Mouse (Mus musculus): ENCODE results near the gene Ggta1. TPM values are rescaled to one million over a fixed set of nuclear protein-coding genes. Genes with fewer than 3 reads are reported as not detected.

Ggta1 gene
- total and polyA plus RNA-seq, 3 experiments = 40.5 to 55.8 (median 46.9) TPM

- H3K4me3 ChIP-seq (replicated peaks in 1 of 3; ENCODE audit: low read depth in 2 of 3, low read length in 2 of 3, poor library complexity in 1 of 3) = no peak overlapping the region
- H3K9ac ChIP-seq (ENCODE audit: insufficient read depth, low read depth) = no peak overlapping the region
- dilution Hi-C loops (cut with MboI; ENCODE audit: extremely low pct_ligation_motif_present, extremely low pct_unique_long_range_greater_than_20kb, low sequenced_read_pairs) = no loop called here
- H3K27ac ChIP-seq (ENCODE audit: insufficient read depth, low read depth) = no peak overlapping the region
- H3K27me3 ChIP-seq (replicated peaks) = no peaks in the 10 kb centered on the region
- no peaks in the 10 kb centered on the region for H3K9me3 ChIP-seq (replicated peaks; ENCODE audit: low read length)
- in situ Hi-C loops (cut with MboI; ENCODE audit: low pct_ligation_motif_present, low pct_unique_long_range_greater_than_20kb, low sequenced_read_pairs) = no loop called here
- H3K36me3 ChIP-seq (replicated peaks in 1 of 2; ENCODE audit: control insufficient read depth in 1 of 2, insufficient read depth in 1 of 2, low read length in 1 of 2) = peaks cover 76 to 89% of the 10 kb centered on the region in 2 experiments
- TF ChIP-seq JUN (IDR thresholded peaks at IDR 0.05; ENCODE audit: insufficient read depth, low read depth, low read length) = no peak
- TF ChIP-seq SIN3A (IDR thresholded peaks at IDR 0.05; ENCODE audit: low read length) = no peak
- no peak for TF ChIP-seq CHD2 (IDR thresholded peaks at IDR 0.05; ENCODE audit: low read length)
- no peak for TF ChIP-seq HCFC1 (IDR thresholded peaks at IDR 0.05; ENCODE audit: low read depth, low read length)
- no peak for TF ChIP-seq CTCF (conservative IDR thresholded peaks at IDR 0.05 in 1 of 2, IDR thresholded peaks at IDR 0.05 in 1 of 2; ENCODE audit: low read depth in 2 of 2, low read length in 2 of 2)
- TF ChIP-seq MEF2A (IDR thresholded peaks at IDR 0.05; ENCODE audit: borderline replicate concordance, low read depth, low read length) = no peak
- TF ChIP-seq USF2 (conservative IDR thresholded peaks at IDR 0.05; ENCODE audit: low read depth, low read length) = no peak
- no peak for TF ChIP-seq RCOR1 (conservative IDR thresholded peaks at IDR 0.05; ENCODE audit: low read depth, low read length)
- no peak for TF ChIP-seq USF1 (IDR thresholded peaks at IDR 0.05; ENCODE audit: low read depth, low read length)
- no peak for TF ChIP-seq MAFK (IDR thresholded peaks at IDR 0.05; ENCODE audit: insufficient replicate concordance, low read length)
- no peak for TF ChIP-seq POLR2A (IDR thresholded peaks at IDR 0.05; ENCODE audit: low read depth, low read length)
- no peak for TF ChIP-seq NELFE (IDR thresholded peaks at IDR 0.05; ENCODE audit: low read depth, low read length)
- TF ChIP-seq ZC3H11A (IDR thresholded peaks at IDR 0.05; ENCODE audit: low read depth, low read length) = no peak
- TF ChIP-seq MAX (IDR thresholded peaks at IDR 0.05; ENCODE audit: low read length) = no peak
- TF ChIP-seq E2F4 (IDR thresholded peaks at IDR 0.05; ENCODE audit: insufficient replicate concordance, low read depth, low read length) = no peak
- peaks cover 18 to 31% of the 10 kb centered on the region in 2 experiments for H3K4me1 ChIP-seq (ENCODE audit: control insufficient read depth in 1 of 2, insufficient read depth in 2 of 2)
- H3K79me2 ChIP-seq (replicated peaks; ENCODE audit: control insufficient read depth, extremely low read depth, insufficient read depth, poor library complexity, severe bottlenecking) = peaks cover 21% of the 10 kb centered on the region
- no peak for DNase-seq (ENCODE audit: extremely low read depth)
- no peak overlapping the region for H3K4me2 ChIP-seq (ENCODE audit: insufficient read depth, low read depth, poor library complexity, severe bottlenecking)
Observed at GRCm38 (mm10) chr2:35427559-35427958, 35.5 kb downstream of the Ggta1 start.

GRCm38 (mm10) chr2:35423711-35424339 is 39.2 kb downstream of the Ggta1 start:
- no peak for DNase-seq (ENCODE audit: extremely low read depth)
- no peak overlapping the region for H3K9ac ChIP-seq (ENCODE audit: insufficient read depth, low read depth)
- TF ChIP-seq BHLHE40 (IDR thresholded peaks at IDR 0.05; ENCODE audit: low read depth, low read length) (no peak), UBTF (IDR thresholded peaks at IDR 0.05; ENCODE audit: low read depth, low read length) (no peak), E2F4 (IDR thresholded peaks at IDR 0.05; ENCODE audit: insufficient replicate concordance, low read depth, low read length) (no peak), MAX (IDR thresholded peaks at IDR 0.05; ENCODE audit: low read length) (no peak), MEF2A (IDR thresholded peaks at IDR 0.05; ENCODE audit: borderline replicate concordance, low read depth, low read length) (no peak), PAX5 (IDR thresholded peaks at IDR 0.05; ENCODE audit: low read length) (no peak), CHD1 (IDR thresholded peaks at IDR 0.05; ENCODE audit: low read depth, low read length) (no peak), JUN (IDR thresholded peaks at IDR 0.05; ENCODE audit: insufficient read depth, low read depth, low read length) (no peak), TBP (conservative IDR thresholded peaks at IDR 0.05; ENCODE audit: low read depth, low read length) (no peak), ZKSCAN1 (IDR thresholded peaks at IDR 0.05; ENCODE audit: borderline replicate concordance, low read depth, low read length) (no peak), USF1 (IDR thresholded peaks at IDR 0.05; ENCODE audit: low read depth, low read length) (no peak), MXI1 (IDR thresholded peaks at IDR 0.05; ENCODE audit: low read depth, low read length) (no peak), IRF4 (IDR thresholded peaks at IDR 0.05; ENCODE audit: low read depth, low read length) (no peak), POLR2A (IDR thresholded peaks at IDR 0.05; ENCODE audit: low read depth, low read length) (no peak), TCF12 (IDR thresholded peaks at IDR 0.05; ENCODE audit: low read depth, low read length) (no peak), KAT2A (IDR thresholded peaks at IDR 0.05; ENCODE audit: insufficient replicate concordance, low read length) (no peak)
- dilution Hi-C loops (cut with MboI; ENCODE audit: extremely low pct_ligation_motif_present, extremely low pct_unique_long_range_greater_than_20kb, low sequenced_read_pairs) = no loop called here
- H3K27me3 ChIP-seq (replicated peaks) = no peaks in the 10 kb centered on the region
- peaks cover 12% of the 10 kb centered on the region for H3K79me2 ChIP-seq (replicated peaks; ENCODE audit: control insufficient read depth, extremely low read depth, insufficient read depth, poor library complexity, severe bottlenecking)
- H3K4me1 ChIP-seq (ENCODE audit: control insufficient read depth in 1 of 2, insufficient read depth in 2 of 2) = peaks cover 7 to 32% of the 10 kb centered on the region in 2 experiments
- peaks cover 83 to 94% of the 10 kb centered on the region in 2 experiments for H3K36me3 ChIP-seq (replicated peaks in 1 of 2; ENCODE audit: control insufficient read depth in 1 of 2, insufficient read depth in 1 of 2, low read length in 1 of 2)
- H3K4me3 ChIP-seq (replicated peaks in 1 of 3; ENCODE audit: low read depth in 2 of 3, low read length in 2 of 3, poor library complexity in 1 of 3) = no peak overlapping the region
- in situ Hi-C loops (cut with MboI; ENCODE audit: low pct_ligation_motif_present, low pct_unique_long_range_greater_than_20kb, low sequenced_read_pairs) = no loop called here
- H3K4me2 ChIP-seq (ENCODE audit: insufficient read depth, low read depth, poor library complexity, severe bottlenecking) = no peak overlapping the region
- peaks cover 15% of the 10 kb centered on the region for H3K9me3 ChIP-seq (replicated peaks; ENCODE audit: low read length)
- no peak overlapping the region for H3K27ac ChIP-seq (ENCODE audit: insufficient read depth, low read depth)

Measured in CH12.LX (cell line).